Mouse (Mus musculus): ENCODE results near the gene Arnt2. TPM values are rescaled to one million over a fixed set of nuclear protein-coding genes. Genes with fewer than 3 reads are reported as not detected.

Gene Arnt2
- total RNA-seq, 2 experiments from 2014 or later = not detected

GRCm38 (mm10) chr7:84254916-84255315, 155.1 kb downstream of the Arnt2 start:
- no peak for ATAC-seq (replicated peaks; ENCODE audit: low FRiP score, poor library complexity, severe bottlenecking)

- ATAC-seq (replicated peaks; ENCODE audit: low FRiP score, poor library complexity, severe bottlenecking) = no peak
Measured at GRCm38 (mm10) chr7:84254311-84254710, 155.7 kb downstream of the Arnt2 start.

GRCm38 (mm10) chr7:84251667-84252066, 158.3 kb downstream of the Arnt2 start:
- ATAC-seq (replicated peaks; ENCODE audit: low FRiP score, poor library complexity, severe bottlenecking) = no peak

GRCm38 (mm10) chr7:84250736-84251135, 159.2 kb downstream of the Arnt2 start:
- no peak for ATAC-seq (replicated peaks; ENCODE audit: low FRiP score, poor library complexity, severe bottlenecking)

GRCm38 (mm10) chr7:84249951-84250350, 160.0 kb downstream of the Arnt2 start:
- ATAC-seq (replicated peaks; ENCODE audit: low FRiP score, poor library complexity, severe bottlenecking) = no peak

GRCm38 (mm10) chr7:84249381-84249780, 160.6 kb downstream of the Arnt2 start:
- no peak for ATAC-seq (replicated peaks; ENCODE audit: low FRiP score, poor library complexity, severe bottlenecking)

GRCm38 (mm10) chr7:84247960-84248665, 161.9 kb downstream of the Arnt2 start:
- no peak for ATAC-seq (replicated peaks; ENCODE audit: low FRiP score, poor library complexity, severe bottlenecking)

GRCm38 (mm10) chr7:84246878-84247277, 163.1 kb downstream of the Arnt2 start:
- ATAC-seq (replicated peaks; ENCODE audit: low FRiP score, poor library complexity, severe bottlenecking) = no peak

- ATAC-seq (replicated peaks; ENCODE audit: low FRiP score, poor library complexity, severe bottlenecking) = no peak
Measured at GRCm38 (mm10) chr7:84246093-84246492, 163.9 kb downstream of the Arnt2 start.

- ATAC-seq (replicated peaks; ENCODE audit: low FRiP score, poor library complexity, severe bottlenecking) = no peak
Measured at GRCm38 (mm10) chr7:84240406-84240805, 169.6 kb downstream of the Arnt2 start.

GRCm38 (mm10) chr7:84237655-84238054, 172.3 kb downstream of the Arnt2 start:
- ATAC-seq (replicated peaks; ENCODE audit: low FRiP score, poor library complexity, severe bottlenecking) = no peak

- no peak for ATAC-seq (replicated peaks; ENCODE audit: low FRiP score, poor library complexity, severe bottlenecking)
Measured at GRCm38 (mm10) chr7:84231396-84231795, 178.6 kb downstream of the Arnt2 start.

GRCm38 (mm10) chr7:84227652-84228051, 182.3 kb downstream of the Arnt2 start:
- no peak for ATAC-seq (replicated peaks; ENCODE audit: low FRiP score, poor library complexity, severe bottlenecking)

GRCm38 (mm10) chr7:84226909-84227308, 183.1 kb downstream of the Arnt2 start:
- no peak for ATAC-seq (replicated peaks; ENCODE audit: low FRiP score, poor library complexity, severe bottlenecking)

GRCm38 (mm10) chr7:84212112-84212511, 197.9 kb downstream of the Arnt2 start:
- ATAC-seq (replicated peaks; ENCODE audit: low FRiP score, poor library complexity, severe bottlenecking) = no peak

- ATAC-seq (replicated peaks; ENCODE audit: low FRiP score, poor library complexity, severe bottlenecking) = no peak
Measured at GRCm38 (mm10) chr7:84210585-84211291, 199.2 kb downstream of the Arnt2 start.

- no peak for ATAC-seq (replicated peaks; ENCODE audit: low FRiP score, poor library complexity, severe bottlenecking)
Measured at GRCm38 (mm10) chr7:84203981-84204380, 206.0 kb downstream of the Arnt2 start.

GRCm38 (mm10) chr7:84201151-84202068, 208.6 kb downstream of the Arnt2 start:
- ATAC-seq (replicated peaks; ENCODE audit: low FRiP score, poor library complexity, severe bottlenecking) = no peak

GRCm38 (mm10) chr7:84197208-84197860, 212.6 kb downstream of the Arnt2 start:
- no peak for ATAC-seq (replicated peaks; ENCODE audit: low FRiP score, poor library complexity, severe bottlenecking)
